Mouse (Mus musculus) hindbrain, embryonic 14.5 days (tissue): ENCODE measurements around the gene Myom3. TPM values are rescaled to one million over a fixed set of nuclear protein-coding genes. Genes with fewer than 3 reads are reported as not detected.
"Not testable (repeated sequence)": the region's sequence is repeated elsewhere in the genome, so short reads cannot be mapped to it uniquely, and the experiment has no call there.

ENCODE experiments used
- ATAC-seq: fragments of 200-750 bp; cut with Nextera tagmentation; 2 replicates; pipeline ENCODE4 v1.8.0; 2017; ENCODE audit warnings: moderate number of reproducible peaks, mild to moderate bottlenecking, moderate TSS enrichment, moderate library complexity; ENCODE audit not compliant: low FRiP score
- DNase-seq: peaks from one replicate; pipeline ENCODE4 v3.0.0-alpha.2; 2015; ENCODE audit warnings: low spot score
- H3K27ac ChIP-seq: fragments of 300-500 bp; sonication (generic); 2 replicates; pipeline ENCODE4 v1.5.1; 2014; ENCODE audit warnings: mild to moderate bottlenecking, moderate library complexity
- H3K27me3 ChIP-seq: fragments of 300-500 bp; sonication (generic); 2 replicates; pipeline ENCODE4 v1.6.1; 2014; ENCODE audit warnings: mild to moderate bottlenecking, low read length, mixed read lengths; ENCODE audit not compliant: control insufficient read depth, insufficient read depth
- H3K36me3 ChIP-seq: fragments of 300-500 bp; sonication (generic); replicated peaks from 2 replicates; pipeline ENCODE4 v1.6.1; 2014; ENCODE audit not compliant: control insufficient read depth, insufficient read depth
- H3K4me1 ChIP-seq: fragments of 300-500 bp; sonication (generic); replicated peaks from 2 replicates; pipeline ENCODE4 v1.6.1; 2014; ENCODE audit warnings: antibody characterized with exemption, low read length, mixed read lengths; ENCODE audit not compliant: control insufficient read depth, insufficient read depth
- H3K4me2 ChIP-seq: fragments of 300-500 bp; sonication (generic); replicated peaks from 2 replicates; pipeline ENCODE4 v1.6.1; 2014; ENCODE audit warnings: mild to moderate bottlenecking, moderate library complexity
- H3K4me3 ChIP-seq: fragments of 300-500 bp; sonication (generic); replicated peaks from 2 replicates; pipeline ENCODE4 v1.5.1; 2014; ENCODE audit warnings: mild to moderate bottlenecking, low read length
- H3K9ac ChIP-seq: fragments of 300-500 bp; sonication (generic); 2 replicates; pipeline ENCODE4 v1.6.1; 2014
- H3K9me3 ChIP-seq: fragments of 300-500 bp; sonication (generic); 2 replicates; pipeline ENCODE4 v1.6.1; 2016; ENCODE audit warnings: low read length; ENCODE audit not compliant: control insufficient read depth
- WGBS: fragments of 180-500 bp; shearing (Covaris S2); extraction: QIAGEN DNeasy Blood & Tissue Kit; methylation state at CpG from one replicate; pipeline ENCODE4 v1.1.7; 2014; 5-methylcytosine and 5-hydroxymethylcytosine counted together
- polyA plus RNA-seq: library from polyadenylated mRNA; unstranded; fragments of >200 nt; fragmentation: Nextera tagmentation; extraction: Ambion mirVana; gene quantifications from 2 replicates; pipeline ENCODE4 v1.2.1, GENCODE M21; 2014

The Myom3 gene
- 0.09 TPM in 1 of 2 replicates, not detected in the other for polyA plus RNA-seq

- Histone ChIP-seq H3K9ac (no peak within 1 kb of the TSS), H3K27ac (no peak within 1 kb of the TSS), H3K36me3 (no peaks in the 10 kb centered on the region), H3K4me3 (no peak within 1 kb of the TSS), H3K27me3 (no peaks in the 10 kb centered on the region), H3K9me3 (no peaks in the 10 kb centered on the region), H3K4me1 (no peaks in the 10 kb centered on the region), H3K4me2 (no peak within 1 kb of the TSS)
- WGBS: 63% methylated on average over 10 of the region's 10 CpGs
- ATAC-seq: no peak
- no peak for DNase-seq
Measured at GRCm38 (mm10) chr4:135759356-135759976, at the start of gene Myom3. Myom3 (plus strand) TSS chr4:135759715.

GRCm38 (mm10) chr4:135710392-135710791 is 49.1 kb upstream of the Myom3 start:
- H3K9ac ChIP-seq: no peak overlapping the region
- no peaks in the 10 kb centered on the region for H3K27me3 ChIP-seq
- no peaks in the 10 kb centered on the region for H3K9me3 ChIP-seq
- no peak for ATAC-seq
- H3K27ac ChIP-seq: no peak overlapping the region
- WGBS: 88% methylated on average over 3 of the region's 3 CpGs
- no peak overlapping the region for H3K4me2 ChIP-seq
- no peak for DNase-seq
- H3K4me3 ChIP-seq: no peak overlapping the region
- H3K36me3 ChIP-seq: no peaks in the 10 kb centered on the region
- H3K4me1 ChIP-seq: no peaks in the 10 kb centered on the region

DNA sequence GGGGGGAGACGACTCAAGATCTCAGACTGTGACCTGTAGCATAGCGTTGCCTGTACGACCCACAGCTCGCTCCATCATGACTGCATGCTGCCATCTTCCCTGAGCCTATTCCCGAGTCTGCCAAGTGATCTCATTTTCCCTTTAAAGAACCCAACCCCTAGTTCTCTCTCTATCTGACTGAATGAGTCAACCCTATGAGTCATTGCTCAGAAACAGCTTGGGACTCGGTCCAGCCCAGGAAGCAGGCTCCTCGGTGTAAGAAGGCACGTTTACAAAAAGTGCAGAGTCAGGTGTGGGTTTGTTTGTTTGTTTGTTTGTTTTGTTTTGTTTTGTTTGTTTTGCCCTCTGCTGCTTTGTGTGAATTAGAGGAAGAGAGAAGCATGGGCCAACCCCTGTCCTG is 44.7 kb upstream of the Myom3 start:
- no peak overlapping the region for H3K4me3 ChIP-seq
- no peak overlapping the region for H3K9ac ChIP-seq
- no peak overlapping the region for H3K27ac ChIP-seq
- H3K36me3 ChIP-seq: no peaks in the 10 kb centered on the region
- no peak for ATAC-seq
- DNase-seq: no peak
- no peaks in the 10 kb centered on the region for H3K9me3 ChIP-seq
- H3K4me1 ChIP-seq: no peaks in the 10 kb centered on the region
- no peaks in the 10 kb centered on the region for H3K27me3 ChIP-seq
- 90% methylated on average over 8 of the region's 8 CpGs for WGBS
- H3K4me2 ChIP-seq: no peak overlapping the region

GRCm38 (mm10) chr4:135716438-135716837 is 43.1 kb upstream of the Myom3 start:
- not testable (repeated sequence) for H3K36me3 ChIP-seq, H3K9me3 ChIP-seq, H3K27me3 ChIP-seq, H3K4me3 ChIP-seq, H3K4me1 ChIP-seq, H3K27ac ChIP-seq, ATAC-seq, DNase-seq, H3K9ac ChIP-seq, H3K4me2 ChIP-seq
- 95% methylated on average over 11 of the region's 11 CpGs for WGBS

GRCm38 (mm10) chr4:135722540-135723290 is 36.8 kb upstream of the Myom3 start:
- peaks cover 4% of the 10 kb centered on the region; the same call in 1 of the 2 replicates for H3K9me3 ChIP-seq
- no peak overlapping the region for H3K4me3 ChIP-seq
- WGBS: 75% methylated on average over 17 of the region's 17 CpGs
- H3K4me2 ChIP-seq: no peak overlapping the region
- ATAC-seq (no peak), DNase-seq (no peak)
- no peak overlapping the region for H3K9ac ChIP-seq
- no peaks in the 10 kb centered on the region for H3K4me1 ChIP-seq
- H3K27ac ChIP-seq: no peak overlapping the region
- H3K36me3 ChIP-seq: no peaks in the 10 kb centered on the region
- H3K27me3 ChIP-seq: no peaks in the 10 kb centered on the region

DNA sequence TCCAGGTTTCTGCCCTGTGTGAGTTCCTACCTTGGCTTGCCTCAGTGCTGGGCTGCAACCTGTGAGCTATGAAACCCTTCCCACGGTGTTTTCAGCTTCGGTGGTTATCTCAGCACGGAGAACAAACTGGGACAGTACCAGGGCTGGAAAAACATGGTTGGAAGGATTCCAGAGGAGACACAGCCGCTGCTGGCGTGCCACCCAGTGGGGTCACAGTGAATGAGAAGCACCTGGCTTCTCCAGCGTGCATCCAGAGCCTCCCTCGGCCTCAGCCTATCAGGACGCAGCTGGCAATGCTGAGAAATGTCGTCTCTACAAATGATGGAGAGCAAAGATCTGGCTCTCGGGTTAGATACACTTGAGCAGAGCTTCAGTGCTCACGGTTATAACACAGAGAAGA is 33.1 kb upstream of the Myom3 start:
- no peaks in the 10 kb centered on the region for H3K4me1 ChIP-seq
- no peak for DNase-seq
- no peaks in the 10 kb centered on the region for H3K27me3 ChIP-seq
- 78% methylated on average over 11 of the region's 11 CpGs for WGBS
- ATAC-seq: no peak
- no peak overlapping the region for H3K4me3 ChIP-seq
- H3K9ac ChIP-seq: no peak overlapping the region
- no peak overlapping the region for H3K27ac ChIP-seq
- no peaks in the 10 kb centered on the region; the same call in 1 of the 2 replicates for H3K9me3 ChIP-seq
- H3K4me2 ChIP-seq: no peak overlapping the region
- H3K36me3 ChIP-seq: no peaks in the 10 kb centered on the region

DNA sequence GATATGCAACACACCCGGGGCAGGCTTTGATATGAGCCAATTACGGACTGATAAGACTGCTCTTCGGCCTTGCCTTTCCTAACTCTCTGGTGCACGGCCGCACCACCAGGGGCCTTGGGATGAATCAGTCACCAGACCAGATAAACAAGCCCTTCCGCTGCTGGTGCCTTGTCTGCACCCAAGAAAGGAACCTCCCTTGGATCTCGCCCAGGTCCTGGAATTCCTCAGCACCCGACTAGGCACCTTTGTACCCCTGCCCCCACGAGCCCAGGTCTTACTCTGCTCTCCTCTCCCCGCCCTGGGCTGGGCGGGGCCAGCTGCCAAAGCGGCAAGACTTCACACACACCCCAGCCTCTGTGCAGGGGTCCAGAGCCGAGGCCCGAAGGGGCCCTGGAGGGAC is 31.7 kb upstream of the Myom3 start, which contains the start of gene Il22ra1:
Gene Il22ra1 (plus strand): TSS at position 356 of the 400 bp plus-strand sequence.
- Histone ChIP-seq H3K9ac (no peak within 1 kb of the TSS), H3K9me3 (no peaks in the 10 kb centered on the region; the same call in 1 of the 2 replicates), H3K27ac (no peak within 1 kb of the TSS), H3K4me1 (no peaks in the 10 kb centered on the region), H3K4me3 (no peak within 1 kb of the TSS), H3K27me3 (no peaks in the 10 kb centered on the region), H3K4me2 (no peak within 1 kb of the TSS), H3K36me3 (no peaks in the 10 kb centered on the region)
- ATAC-seq: no peak
- DNase-seq: no peak
- 59% methylated on average over 14 of the region's 14 CpGs for WGBS

DNA sequence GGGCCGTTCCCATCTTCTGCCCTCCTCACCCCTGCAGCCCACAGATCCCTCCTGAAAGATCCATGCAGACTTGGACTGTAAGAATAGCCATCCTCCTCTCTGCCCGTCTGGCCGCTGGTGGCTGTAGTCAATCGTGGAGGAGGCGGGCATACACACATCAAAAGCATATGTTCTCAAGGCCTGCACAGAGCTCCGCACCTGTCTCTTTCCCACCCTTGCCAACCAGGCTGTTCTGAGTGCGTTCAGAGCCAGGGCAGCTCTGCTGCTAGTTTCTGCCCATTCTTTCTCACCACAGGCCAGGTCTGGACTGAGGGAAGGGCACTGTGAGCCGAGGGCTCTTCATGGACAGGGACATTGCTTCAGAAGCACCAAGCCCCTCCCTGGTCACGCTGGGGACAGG is 29.3 kb upstream of the Myom3 start:
- no peaks in the 10 kb centered on the region for H3K27me3 ChIP-seq
- no peaks in the 10 kb centered on the region for H3K9me3 ChIP-seq
- WGBS: 85% methylated on average over 9 of the region's 9 CpGs
- no peaks in the 10 kb centered on the region for H3K36me3 ChIP-seq
- H3K9ac ChIP-seq: no peak overlapping the region
- no peaks in the 10 kb centered on the region for H3K4me1 ChIP-seq
- no peak overlapping the region for H3K4me2 ChIP-seq
- DNase-seq (no peak), ATAC-seq (no peak)
- H3K27ac ChIP-seq: no peak overlapping the region
- no peak overlapping the region for H3K4me3 ChIP-seq

- no peaks in the 10 kb centered on the region for H3K4me1 ChIP-seq
- no peaks in the 10 kb centered on the region for H3K9me3 ChIP-seq
- H3K36me3 ChIP-seq: no peaks in the 10 kb centered on the region
- H3K27ac ChIP-seq: no peak overlapping the region
- 75% methylated on average over 8 of the region's 8 CpGs for WGBS
- no peak overlapping the region for H3K9ac ChIP-seq
- DNase-seq: no peak
- no peak overlapping the region for H3K4me2 ChIP-seq
- no peaks in the 10 kb centered on the region for H3K27me3 ChIP-seq
- H3K4me3 ChIP-seq: no peak overlapping the region
- ATAC-seq: no peak
Measured at GRCm38 (mm10) chr4:135730951-135731350, 28.6 kb upstream of the Myom3 start.
